Mouse (Mus musculus) frontal cortex, adult (tissue): ENCODE data around the gene Rab40c.

Experiments
- ATAC-seq: cut with Nextera tagmentation; 2 replicates; pipeline ENCODE4 v1.9.2; 2017; ENCODE audit warnings: mild to moderate bottlenecking, moderate library complexity, mixed read lengths; ENCODE audit not compliant: low TSS enrichment

Rab40c gene

DNA sequence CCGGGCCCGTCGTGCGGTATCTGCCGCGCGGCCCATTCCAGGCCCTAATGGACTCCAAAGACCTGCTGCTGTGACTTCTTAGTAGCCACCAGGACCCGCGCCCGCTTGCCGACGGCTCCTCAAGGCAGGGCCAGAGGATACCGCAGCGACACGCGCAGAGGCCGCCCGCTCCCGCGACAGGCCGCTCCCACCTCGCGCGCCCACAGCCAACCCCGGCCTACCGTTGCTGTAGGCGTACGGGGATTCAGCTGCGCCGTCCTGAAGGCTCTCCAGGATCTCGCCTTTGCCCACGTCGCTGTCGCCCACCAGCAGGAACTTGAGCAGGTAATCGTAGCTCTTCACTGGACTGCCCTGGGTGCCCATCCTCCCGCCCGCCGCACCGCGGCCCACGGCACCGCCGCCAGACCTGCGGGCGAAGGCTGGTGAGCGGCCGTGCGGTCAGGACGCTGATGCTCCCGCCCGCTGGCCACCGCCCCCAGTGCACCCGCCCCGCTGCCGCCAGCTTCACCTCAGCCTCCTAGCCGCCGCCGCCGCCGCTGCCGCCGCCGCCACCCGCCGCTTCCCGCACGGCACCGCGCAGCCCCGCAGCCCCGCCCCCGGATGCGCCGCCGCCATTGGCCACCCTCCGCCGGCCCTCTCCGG lies at the start of gene Rab40c:
Gene Rab40c, minus strand, starts transcription at position 584 of the 642 bp plus-strand sequence.
- ATAC-seq = no peak

DNA sequence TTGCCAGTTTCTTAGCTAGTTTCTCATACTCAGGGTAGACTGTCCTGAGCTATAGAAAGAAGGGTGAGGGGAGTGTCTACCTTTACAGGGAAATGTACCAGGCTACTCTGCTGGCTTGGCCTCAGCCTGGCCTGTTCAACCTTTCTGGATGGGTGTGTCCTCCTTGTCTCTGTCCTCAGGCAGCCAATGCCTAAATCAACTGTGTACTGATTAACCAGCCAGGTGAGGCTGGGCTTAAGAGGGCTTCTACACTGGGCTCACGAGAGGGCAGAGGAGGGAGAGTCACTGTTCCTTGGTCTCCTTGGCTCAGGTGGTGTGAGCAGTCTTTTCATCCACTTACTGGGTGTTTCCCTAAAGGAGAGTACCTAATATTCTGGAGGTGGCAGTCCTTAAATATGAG lies 48.6 kb upstream of the Rab40c start:
- no peak for ATAC-seq

DNA sequence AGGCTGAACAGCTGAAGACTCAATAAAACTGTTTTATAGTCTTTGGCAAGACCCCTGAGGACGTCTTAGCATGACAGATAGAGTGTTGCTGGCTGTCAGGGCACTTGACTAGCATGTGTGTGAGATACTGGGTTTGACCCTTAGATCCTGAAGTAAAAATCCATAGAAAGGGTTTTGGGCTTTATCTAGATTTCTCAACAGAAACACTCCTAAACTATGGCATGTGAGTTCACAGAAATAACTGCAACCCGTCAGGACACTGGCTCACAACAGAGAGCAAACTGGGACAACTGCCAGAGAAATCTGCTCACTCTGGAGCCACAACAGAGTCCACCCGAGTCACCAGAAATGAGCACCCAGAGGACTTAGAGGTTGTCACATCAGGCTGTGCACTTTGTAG lies 48.1 kb upstream of the Rab40c start:
- no peak for ATAC-seq

DNA sequence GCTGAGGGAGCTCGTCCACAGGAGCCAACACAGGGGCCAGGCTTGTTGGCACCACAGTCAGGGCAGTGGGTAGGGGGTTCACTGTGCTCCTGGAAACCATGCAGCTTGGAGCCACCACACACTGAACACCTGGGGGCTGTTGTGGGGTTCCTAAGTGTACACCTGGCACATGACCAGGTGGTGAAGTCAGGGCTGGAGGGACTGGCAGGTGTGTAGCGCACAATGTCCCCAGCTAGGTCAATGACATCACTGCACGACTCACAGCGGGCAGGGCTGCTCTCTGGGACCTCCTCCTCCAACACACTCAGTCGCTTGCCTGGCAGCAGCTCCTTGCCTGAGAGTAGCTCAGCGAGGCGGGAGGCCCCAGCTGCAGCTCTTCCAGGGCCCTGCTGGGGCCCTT lies 44.7 kb upstream of the Rab40c start:
- no peak for ATAC-seq

DNA sequence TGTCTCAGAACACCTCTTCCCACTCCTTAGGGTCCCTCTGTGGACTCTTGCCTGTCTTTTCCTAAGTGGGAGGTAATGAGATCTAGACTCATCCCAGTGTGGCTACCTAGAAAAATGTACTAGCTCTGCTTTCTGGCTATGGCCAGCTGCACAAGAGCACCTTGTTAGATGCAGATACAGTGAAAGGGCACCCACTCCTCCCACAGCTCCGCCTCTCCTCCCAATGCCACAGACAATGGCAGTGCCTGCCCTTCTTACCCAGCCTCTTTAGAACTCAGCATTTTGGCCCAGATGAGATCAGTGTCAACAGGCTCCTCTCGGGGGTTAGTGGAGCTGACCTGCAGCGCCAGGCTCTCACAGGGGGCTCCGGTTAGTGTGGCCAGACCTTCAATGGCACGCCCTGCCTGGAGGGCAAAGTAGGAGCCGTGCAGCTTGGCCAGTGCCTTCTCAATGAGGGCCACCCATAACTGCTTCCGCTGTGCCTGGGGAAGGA lies 42.9 kb upstream of the Rab40c start:
- ATAC-seq = no peak

DNA sequence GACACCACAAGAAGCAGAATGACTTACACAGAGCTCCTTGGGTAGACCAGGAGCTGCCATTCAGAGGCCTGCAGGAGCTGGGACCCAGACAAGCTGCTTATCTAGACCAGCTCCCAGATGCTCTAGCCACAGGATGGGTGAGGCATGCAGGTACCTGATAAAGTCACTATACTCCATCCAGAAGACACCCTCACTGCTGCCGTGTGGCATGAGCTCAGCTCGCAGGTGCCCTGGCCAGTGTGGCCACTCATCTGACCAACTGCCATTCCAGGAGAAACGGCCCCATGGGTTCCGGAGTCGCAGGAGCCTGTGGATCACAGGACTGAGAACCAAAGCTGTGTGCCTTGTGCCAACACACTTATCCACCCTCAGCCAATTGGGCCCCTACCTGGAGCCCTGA lies 42.0 kb upstream of the Rab40c start:
- ATAC-seq = no peak

DNA sequence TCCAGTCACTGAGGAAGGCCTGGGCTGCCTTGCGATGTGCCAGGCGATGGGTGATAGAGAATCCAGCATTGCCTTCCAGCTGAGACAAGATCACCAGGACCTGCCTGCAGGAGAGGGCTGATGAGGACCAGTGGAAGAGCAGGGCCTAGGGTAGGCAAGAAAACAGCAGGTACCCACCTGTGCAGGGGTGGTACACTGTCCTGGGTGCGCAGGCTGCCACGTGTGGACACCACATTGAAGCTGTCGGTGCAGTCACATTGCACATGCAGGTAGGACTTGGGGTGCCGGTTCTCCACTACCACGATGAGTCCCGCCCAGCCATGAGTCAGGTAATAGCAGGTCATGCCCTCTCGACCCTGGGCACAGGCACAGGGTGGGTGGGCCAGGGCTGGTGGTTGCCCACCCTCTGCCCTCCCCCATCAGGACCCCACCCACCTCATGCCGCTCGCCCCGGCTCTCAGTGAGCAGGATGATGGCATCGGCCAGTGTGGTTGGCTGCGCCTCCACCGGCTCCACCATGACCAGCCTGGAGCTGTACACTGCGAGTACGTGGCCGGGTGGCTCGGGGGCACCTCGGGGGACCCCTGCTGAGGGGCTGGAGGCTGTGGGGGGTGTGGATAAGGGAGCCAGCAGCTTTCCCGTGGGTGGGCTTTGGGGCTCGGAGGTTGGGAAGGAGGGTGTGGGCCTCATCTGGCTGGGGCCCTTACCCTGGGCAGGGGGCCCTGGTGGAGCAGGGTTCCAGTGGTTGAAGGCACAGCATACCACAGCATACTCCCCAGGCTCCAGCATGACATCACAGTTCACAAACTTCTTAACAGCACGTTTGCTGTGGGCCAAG lies 40.3 kb upstream of the Rab40c start:
- no peak for ATAC-seq

DNA sequence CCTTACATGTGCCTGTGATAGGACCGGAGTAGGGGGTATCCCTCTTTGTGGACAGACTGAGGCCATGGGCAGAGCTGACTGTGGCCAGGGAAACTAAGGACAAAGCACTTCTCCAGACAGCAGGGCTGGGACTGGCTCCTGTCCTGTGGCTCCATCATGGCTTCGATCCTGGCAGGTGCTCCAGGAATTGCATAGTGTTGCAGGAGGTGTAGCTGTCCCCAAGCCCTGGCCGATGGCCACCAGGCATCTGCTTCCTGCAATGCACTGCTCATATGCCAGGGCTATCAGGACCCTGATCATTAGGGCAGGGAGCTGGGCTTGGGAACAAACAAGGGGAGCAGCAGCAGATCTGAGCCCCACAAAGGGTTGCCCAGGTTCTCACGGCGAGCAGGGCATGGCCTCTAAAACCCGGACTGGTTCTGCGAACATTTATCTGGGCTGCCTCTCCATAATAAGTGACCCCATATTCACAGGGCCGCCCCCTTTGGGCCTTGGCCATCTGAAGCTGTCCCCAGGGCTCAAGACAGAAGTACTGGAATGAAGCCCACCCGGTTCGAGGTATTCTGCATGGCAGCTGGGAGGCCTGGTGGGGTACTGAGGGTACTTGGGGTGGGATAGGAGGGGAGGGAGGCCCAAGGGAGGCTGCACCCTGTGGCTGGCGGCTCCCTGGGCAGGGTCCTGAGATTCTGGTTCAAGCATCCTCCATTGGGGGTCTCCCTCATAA lies 39.4 kb upstream of the Rab40c start:
- no peak for ATAC-seq

DNA sequence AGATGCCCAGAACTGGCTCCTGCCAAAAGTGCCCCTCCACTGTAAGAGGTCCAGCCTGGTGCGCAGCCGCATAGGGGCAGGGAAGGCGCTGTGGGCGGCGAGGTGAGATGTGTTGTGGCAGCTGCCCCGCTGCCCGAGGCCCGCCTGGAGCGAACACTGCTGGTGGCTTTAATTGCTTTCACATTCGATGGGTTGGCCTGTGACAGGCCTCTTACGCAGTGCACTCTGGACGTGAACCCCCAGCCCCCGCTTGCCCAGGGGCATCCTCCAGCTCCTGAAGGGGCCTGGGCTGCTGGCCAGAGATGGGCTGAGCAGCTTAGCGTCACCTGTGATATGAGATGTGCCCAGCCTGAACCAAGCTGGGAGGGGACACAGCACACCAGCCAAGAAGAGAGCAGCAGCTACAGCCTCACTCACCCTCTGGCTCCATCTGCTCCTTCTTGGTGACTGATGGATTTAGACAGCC lies 38.1 kb upstream of the Rab40c start:
- ATAC-seq = no peak

DNA sequence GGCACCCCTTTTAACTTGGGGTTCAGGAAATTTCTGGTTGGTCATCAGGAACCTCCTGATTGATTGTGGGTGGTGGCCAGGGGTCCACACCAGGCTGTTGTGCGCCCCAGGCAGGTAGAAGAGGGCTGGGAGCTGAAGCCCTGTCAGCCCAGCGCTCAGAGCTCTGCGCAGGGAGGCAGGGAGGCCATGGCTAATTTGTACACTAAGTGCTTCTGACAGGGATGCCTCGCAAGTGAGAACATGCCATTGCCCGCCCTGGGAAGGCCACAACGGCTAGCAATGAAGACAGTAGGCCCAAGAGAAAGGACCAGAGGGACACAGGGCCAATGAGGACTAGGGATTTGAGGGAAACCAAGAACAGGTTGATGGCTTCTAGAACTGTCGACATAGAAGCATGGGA lies 37.1 kb upstream of the Rab40c start:
- no peak for ATAC-seq

DNA sequence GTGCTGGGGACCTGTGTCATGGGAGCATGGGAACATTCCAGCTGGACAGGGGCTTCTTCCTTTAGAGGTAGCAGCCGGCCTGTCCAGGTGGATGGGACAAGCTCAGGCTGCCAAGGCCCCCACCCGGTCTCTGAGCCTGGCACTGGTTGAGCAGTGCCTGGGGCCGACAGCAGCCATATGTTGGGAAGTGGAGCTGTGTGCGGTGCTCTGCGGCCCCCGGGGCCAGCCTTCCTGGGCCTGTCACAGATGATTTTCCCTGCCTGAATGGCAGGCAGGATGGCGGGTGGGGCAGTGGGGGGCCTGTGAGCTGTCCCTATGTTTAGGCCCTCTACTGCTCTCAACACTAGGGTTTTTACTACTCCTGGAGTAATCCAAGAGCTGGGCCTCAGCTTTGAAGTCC lies 36.7 kb upstream of the Rab40c start:
- ATAC-seq = no peak

DNA sequence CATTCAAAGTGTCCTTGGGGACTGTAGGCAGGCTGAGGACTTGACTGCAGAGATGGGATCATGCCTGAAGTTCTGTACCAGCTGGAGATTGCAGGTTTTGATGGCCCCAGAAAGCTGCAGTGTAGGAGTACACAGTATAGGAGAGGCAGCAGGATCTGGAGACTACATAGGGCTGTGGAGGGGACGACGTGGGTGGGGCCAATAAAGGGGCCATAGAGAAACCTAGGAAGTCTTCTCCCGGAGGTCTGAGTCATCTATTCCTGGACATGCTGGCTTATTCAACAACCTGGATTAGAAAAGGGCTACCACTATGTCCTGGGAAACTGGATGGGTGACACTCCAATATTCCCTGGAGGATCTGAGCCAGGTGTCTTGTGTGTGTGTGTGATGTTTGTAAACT lies 36.2 kb upstream of the Rab40c start:
- no peak for ATAC-seq

DNA sequence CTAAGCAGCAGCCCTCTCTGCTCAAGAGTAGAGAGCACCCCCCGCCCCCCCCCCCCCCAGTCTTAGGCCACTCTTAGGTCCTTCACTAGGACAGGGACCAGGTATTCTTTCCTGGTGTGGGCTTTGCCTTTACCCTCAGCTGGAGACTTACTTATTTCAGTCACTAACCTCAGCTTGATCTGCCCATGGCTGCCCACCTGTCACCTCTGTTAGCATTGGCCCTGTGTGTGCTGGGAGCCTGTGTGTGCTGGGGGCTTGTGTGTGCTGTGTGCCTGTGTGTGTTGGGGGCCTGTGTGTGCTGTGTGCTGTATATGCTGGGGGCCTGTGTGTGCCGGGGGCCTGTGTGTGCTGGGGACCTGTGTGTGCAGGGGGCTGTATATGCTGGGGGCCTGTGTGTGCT lies 35.1 kb upstream of the Rab40c start:
- no peak for ATAC-seq

DNA sequence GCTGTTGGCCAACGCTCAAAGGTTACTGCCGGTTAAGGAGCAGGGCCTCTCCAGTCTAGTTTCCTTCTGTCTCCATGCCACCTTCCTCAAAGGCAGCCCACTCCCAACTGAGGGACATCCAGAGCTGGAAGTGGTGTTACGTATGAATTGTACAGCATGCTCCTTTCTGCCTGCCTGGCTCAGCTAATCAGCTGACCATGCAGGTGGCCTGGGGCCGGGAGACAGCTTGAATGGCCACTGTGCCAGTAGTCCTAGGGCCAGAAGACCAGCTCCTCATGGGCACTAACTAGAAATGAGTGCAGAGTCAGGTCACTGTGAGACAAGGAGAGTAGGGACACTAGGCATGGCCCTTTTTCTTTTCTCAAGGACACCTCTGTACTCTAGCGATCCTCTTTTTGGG lies 33.6 kb upstream of the Rab40c start:
- no peak for ATAC-seq

DNA sequence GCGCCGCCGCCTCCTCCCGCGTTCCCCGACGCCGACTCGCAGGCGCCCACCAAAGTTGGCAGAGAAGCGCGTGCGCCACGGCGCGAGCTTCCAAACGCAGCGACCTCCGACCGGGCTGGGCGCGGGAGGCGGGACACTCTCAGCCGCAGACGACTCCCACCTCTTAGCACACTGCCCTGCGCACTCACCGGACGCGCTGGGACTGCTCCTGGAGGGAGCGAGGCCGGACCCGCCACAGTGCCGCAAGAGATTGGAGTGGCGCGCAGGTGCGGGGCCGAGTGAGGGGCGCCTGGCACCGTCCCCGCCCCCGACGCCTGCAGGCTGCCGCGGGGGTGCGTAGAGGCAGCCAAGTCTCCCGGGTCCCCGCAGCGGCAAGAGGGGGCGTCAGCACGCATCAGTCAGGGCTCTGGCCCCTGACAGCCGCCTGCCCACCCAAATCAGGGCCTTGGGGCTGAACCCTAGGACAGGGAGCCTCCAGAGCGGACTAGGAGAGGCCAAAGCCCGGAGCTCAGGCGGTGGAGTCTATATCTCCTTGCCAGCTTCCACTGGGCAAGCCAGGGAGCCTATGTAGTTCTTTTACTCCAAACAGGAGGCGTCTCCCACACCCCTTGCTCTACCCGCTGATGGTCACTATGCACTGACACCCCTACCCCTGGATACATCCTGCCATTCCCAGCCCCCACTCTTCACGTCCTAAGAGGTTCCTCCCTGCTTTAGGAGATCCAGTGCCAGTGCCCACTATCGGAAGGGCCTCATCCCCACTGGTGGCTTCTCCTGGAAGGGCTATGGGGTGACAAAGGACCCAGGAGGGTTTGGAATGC lies 32.5 kb upstream of the Rab40c start, which contains the start of gene A930017K11Rik:
Gene A930017K11Rik, minus strand, starts transcription at position 763 of the 821 bp plus-strand sequence.
- no peak for ATAC-seq

DNA sequence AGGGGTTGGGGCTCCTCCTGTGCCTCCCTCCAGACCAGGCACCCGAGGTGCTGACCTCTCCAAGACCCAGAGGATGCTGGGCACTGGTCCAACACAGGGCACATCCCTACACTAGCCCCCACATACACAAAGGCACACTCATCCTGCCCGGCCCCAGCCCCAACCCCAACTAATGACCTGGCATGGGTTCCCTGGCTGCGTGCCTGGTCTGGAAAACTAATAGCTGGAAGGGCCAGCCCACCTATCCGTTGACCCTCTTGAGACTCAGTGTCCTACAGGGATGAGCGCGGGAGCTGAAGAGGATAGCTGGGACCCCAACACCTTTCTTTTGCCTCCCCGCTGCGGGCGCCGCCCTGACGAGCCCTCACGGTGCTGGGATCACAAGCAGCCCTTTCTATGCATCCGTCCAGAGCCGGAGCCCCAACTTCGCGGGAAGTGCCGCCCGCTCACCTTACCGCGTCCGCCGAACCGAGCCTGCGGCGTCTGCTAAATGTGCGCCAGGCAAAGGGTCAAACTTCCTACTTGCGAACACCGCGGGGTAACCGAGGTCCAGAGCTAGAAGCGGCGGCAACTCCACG lies 31.8 kb upstream of the Rab40c start:
- ATAC-seq = no peak

DNA sequence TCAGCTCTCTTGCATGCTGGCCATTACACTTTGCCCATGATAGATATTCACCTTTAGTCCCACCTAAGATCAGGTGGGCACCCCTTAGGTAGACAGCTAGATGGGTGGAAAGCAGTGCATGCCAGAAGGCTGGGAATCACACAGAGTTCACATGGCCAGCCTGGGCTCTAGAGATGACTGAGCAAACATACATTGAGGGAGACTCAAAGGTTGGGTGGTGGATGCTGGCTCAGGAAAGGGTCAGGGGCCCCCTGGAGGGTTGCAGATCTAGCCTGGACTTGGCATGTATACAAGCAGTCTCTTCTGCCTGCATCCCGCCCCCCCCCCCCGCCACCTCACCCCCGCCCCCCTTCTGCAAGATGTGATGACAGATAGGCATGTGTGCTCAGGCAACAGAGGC lies 31.2 kb upstream of the Rab40c start:
- no peak for ATAC-seq

DNA sequence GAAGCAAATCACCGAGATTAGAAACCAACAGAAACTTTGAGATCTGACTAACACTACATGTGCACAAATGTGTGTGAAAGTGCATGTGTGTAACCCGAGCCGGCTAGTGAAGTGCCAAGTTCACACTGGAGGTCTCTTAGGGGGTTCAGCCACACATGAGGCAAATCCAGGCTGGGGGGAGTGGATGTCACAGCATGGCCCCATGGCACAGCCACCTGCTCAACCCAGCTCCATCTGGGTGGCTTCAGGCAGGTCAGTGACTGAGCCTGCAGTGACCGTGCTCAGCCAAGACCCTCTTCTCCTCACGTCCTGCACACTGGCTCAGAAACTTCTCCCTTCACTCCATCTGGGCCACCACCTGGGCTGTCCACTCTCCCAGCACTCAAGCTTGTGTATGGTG lies 30.5 kb upstream of the Rab40c start:
- no peak for ATAC-seq

DNA sequence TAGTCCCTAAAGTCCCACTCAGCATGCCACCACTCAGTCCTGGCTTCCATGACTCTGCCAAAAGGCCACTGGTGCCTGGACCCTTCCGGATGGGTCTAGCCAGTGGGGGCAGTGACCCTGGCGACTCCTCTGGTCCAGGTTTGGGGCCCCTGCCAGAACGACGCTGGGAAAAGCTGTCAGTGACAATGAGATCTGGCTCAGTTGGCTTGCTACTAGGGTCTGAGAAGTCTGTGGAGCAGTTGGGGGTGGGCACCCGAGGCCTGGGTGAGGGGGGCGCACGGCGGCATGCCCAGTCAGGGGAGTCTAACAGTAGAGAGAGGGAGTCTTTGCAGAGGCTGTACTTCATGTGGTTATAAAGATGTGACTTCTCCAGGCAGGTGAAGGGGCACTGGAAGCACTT lies 28.5 kb upstream of the Rab40c start:
- ATAC-seq = no peak

DNA sequence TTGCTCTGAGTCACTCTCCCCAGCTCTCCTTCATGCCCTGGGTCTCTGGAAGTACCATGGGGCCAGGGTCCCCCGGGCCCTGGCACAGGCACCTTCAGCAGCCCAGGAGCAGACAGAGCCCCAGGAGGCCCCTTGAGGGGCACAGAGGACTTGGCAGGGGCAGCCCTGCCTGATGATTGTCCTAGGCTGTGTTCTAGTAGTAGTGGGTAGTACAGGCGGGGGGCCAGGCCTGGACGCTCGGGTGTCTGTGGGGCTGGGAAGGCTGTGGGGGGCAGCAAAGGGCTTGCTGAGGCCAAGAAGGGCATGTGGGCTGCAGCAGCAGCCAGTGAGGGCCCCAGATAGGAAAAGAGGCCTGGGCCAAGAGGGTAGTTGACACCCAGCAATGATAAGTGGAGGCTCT lies 28.0 kb upstream of the Rab40c start:
- no peak for ATAC-seq

DNA sequence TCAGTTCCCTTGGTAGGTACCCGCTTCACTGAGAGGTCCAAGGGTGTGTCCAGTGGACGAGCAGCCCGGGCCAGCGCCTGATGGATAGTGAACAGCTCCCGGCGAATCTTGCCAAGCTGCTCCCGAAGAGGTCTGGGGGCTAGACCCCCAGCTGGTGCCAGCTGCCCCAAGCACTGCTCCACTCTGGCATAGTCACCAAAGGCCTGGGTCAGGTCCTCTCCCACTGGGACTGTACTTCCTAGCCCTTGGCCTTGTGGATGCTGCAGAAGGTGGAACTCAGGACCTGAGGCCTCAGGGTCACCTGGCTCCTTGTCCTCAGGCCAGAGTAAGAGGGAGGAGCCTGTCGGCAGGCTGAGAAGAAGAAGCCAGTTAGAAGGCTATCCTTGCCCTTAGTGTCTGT lies 27.4 kb upstream of the Rab40c start:
- ATAC-seq = no peak
